Mouse (Mus musculus) forebrain, postnatal 0 days (tissue): ENCODE results near the gene Slc38a1. TPM values are rescaled to one million over a fixed set of nuclear protein-coding genes. Genes with fewer than 3 reads are reported as not detected.

Experiments
- ATAC-seq: fragments of 200-750 bp; cut with Nextera tagmentation; 2 replicates; pipeline ENCODE4 v1.8.0; 2017; ENCODE audit warnings: mild to moderate bottlenecking, moderate library complexity
- DNase-seq: peaks from one replicate; pipeline ENCODE4 v3.0.0-alpha.2; 2015
- H3K27ac ChIP-seq: fragments of 300-500 bp; sonication (generic); 2 replicates; pipeline ENCODE4 v1.5.1; 2014; ENCODE audit warnings: low read depth, mild to moderate bottlenecking, antibody characterized with exemption, low read length, moderate library complexity, mixed read lengths
- H3K27me3 ChIP-seq: fragments of 300-500 bp; sonication (generic); 2 replicates; pipeline ENCODE4 v1.6.1; 2014; ENCODE audit warnings: mild to moderate bottlenecking, low read length, mixed read lengths; ENCODE audit not compliant: insufficient read depth
- H3K36me3 ChIP-seq: fragments of 300-500 bp; sonication (generic); 2 replicates; pipeline ENCODE4 v1.6.1; 2014; ENCODE audit warnings: mild to moderate bottlenecking, moderate library complexity; ENCODE audit not compliant: insufficient read depth
- H3K4me1 ChIP-seq: fragments of 300-500 bp; sonication (generic); 2 replicates; pipeline ENCODE4 v1.6.1; 2014; ENCODE audit warnings: antibody characterized with exemption; ENCODE audit not compliant: insufficient read depth
- H3K4me2 ChIP-seq: fragments of 300-500 bp; sonication (generic); 2 replicates; pipeline ENCODE4 v1.6.1; 2014; ENCODE audit warnings: low read depth, mild to moderate bottlenecking, moderate library complexity
- H3K4me3 ChIP-seq: fragments of 300-500 bp; sonication (generic); 2 replicates; pipeline ENCODE4 v1.5.1; 2014; ENCODE audit warnings: low read depth, low read length, mixed read lengths
- H3K9ac ChIP-seq: fragments of 300-500 bp; sonication (generic); 2 replicates; pipeline ENCODE4 v1.6.1; 2014; ENCODE audit warnings: mild to moderate bottlenecking
- H3K9me3 ChIP-seq: fragments of 300-500 bp; sonication (generic); 2 replicates; pipeline ENCODE4 v1.6.1; 2016; ENCODE audit warnings: low read length
- CTCF ChIP-seq: sonication (generic); IDR thresholded peaks from 2 replicates; pipeline ENCODE4 v1.5.1; 2016; ENCODE audit warnings: antibody characterized with exemption, control low read depth, low read depth
- WGBS: fragments of 180-500 bp; shearing (Covaris S2); extraction: QIAGEN DNeasy Blood & Tissue Kit; methylation state at CpG from one replicate; pipeline ENCODE4 v1.1.7; 2014; 5-methylcytosine and 5-hydroxymethylcytosine counted together
- polyA plus RNA-seq: library from polyadenylated mRNA; unstranded; fragments of >200 nt; fragmentation: Nextera tagmentation; extraction: Ambion mirVana; gene quantifications from 2 replicates; pipeline ENCODE4 v1.2.1, GENCODE M21; 2015
- total RNA-seq: library from RNA; depleted of rRNA; stranded (reverse); fragments of >200 nt; gene quantifications from 2 replicates; pipeline ENCODE4 v1.2.3, GENCODE M21; 2014

Gene Slc38a1
- total and polyA plus RNA-seq, 2 experiments from 2014 or later, result 73.3 to 90.2 TPM

DNA sequence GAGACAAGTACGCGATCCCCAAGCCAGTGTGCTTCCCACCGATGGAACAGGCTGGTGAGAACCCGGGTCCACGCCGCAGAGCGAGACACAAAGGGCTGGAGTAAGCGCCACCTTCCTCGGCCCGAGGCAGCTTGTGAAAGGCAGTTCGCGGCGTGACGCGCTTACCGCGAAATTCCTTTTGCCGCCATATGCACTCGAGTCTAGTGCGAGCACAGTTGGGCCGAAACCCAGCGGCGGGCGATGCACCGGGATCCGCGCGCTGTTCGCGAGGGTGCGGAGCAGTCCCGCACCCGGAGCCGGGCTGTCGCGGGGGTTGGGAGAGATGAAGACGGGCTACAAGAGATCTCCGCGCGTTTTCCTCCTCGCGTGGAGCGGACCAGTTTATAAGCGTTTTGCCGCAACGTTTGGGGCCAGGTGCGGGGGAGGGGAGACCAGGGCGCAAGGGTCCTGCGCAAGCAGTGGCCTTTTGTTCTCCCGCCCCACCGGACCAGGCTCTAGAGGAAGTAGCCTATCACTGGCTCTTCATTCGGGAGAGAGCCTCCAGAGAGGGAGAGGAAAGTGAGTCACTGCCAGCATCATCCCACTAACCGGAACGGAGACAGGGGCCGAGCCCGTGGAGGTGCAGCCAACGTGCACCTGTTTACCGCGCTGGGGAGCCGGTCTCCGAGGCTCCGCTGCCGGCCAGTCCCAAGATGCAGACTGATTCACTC, 1.4 kb downstream of the Slc38a1 start:
- no peaks in the 10 kb centered on the region for H3K36me3 ChIP-seq
- peak overlapping the region; percentile 100 for H3K27ac ChIP-seq
- WGBS, result under 1% methylated on average over 60 of the region's 63 CpGs
- H3K4me3 ChIP-seq, result peak overlapping the region; percentile 82
- no peak for TF ChIP-seq CTCF
- peak; percentile 49 for ATAC-seq
- peak overlapping the region; percentile 95 for H3K4me2 ChIP-seq
- H3K9ac ChIP-seq, result peak overlapping the region; percentile 99
- H3K27me3 ChIP-seq, result no peaks in the 10 kb centered on the region
- DNase-seq, result peak; percentile 83
- peaks cover 4% of the 10 kb centered on the region; the same call in 1 of the 2 replicates for H3K4me1 ChIP-seq
- H3K9me3 ChIP-seq, result no peaks in the 10 kb centered on the region

DNA sequence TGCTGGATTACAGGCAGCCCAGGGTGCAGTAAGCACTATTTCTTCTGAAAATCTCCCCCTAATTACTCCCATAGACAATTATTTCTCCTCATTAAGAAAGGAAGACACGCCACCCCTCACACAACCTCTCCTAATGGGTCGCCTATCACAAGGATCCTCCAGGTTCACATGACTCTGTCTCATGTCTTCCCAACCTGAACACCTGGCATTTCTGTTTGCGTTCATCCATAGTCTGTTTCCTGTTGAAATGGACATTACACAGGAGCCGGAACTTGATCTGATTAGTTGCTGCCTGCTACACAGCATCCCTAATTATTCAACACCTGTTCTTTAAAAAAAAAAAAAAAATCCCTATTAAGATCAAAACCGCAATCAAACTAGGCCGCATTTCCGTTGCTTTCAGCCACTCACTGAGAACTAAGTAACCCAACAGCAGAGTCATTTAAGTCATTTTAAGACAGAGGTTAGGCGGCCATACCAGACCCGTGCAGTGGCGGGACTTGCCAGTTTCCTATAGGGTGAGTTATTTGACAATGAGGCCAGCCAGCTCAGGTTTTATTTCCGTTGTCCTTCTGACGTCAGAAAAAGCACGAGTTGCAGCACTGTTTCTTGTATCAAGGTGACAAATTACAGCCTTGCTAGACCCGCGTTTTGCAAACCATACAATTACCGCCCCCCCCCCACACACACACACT, 2.3 kb downstream of the Slc38a1 start:
- no peaks in the 10 kb centered on the region for H3K27me3 ChIP-seq
- H3K27ac ChIP-seq, result peak overlapping the region; percentile 100
- H3K4me2 ChIP-seq, result peak overlapping the region; percentile 95
- 0 out of 2 replicates have a peak, but pooled peaks cover 2% of the 10 kb centered on the region for H3K36me3 ChIP-seq
- no peak for TF ChIP-seq CTCF
- peaks cover 4% of the 10 kb centered on the region; the same call in 1 of the 2 replicates for H3K4me1 ChIP-seq
- ATAC-seq (no peak), DNase-seq (no peak)
- H3K9ac ChIP-seq, result peak overlapping the region; percentile 99
- WGBS, result 4% methylated on average over 16 of the region's 16 CpGs
- no peaks in the 10 kb centered on the region for H3K9me3 ChIP-seq
- peak overlapping the region; percentile 82 for H3K4me3 ChIP-seq

DNA sequence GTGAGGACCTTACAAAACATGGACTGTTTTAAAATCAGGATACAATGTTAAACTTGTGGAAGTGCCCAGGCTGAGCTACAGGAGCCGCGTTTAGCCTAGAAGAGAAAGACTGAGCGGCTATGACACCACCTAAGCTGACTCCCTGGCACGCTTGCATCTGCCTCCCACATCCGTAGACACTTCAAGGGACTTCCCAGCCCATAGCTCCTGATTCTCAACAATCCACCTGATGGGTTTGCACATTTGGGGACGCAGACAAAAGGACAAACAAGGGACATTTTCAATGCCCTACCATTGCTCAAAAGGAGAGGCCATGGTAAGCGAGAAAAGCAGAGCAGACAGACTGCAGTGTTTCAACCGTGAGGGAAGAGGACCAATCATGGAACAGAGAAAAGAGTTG, 3.1 kb downstream of the Slc38a1 start:
- no peaks in the 10 kb centered on the region for H3K9me3 ChIP-seq
- H3K4me1 ChIP-seq, result peaks cover 4% of the 10 kb centered on the region; the same call in 1 of the 2 replicates
- WGBS, result 39% methylated on average over 8 of the region's 8 CpGs
- H3K9ac ChIP-seq, result peak overlapping the region; percentile 99; the same call in 1 of the 2 replicates
- H3K4me2 ChIP-seq, result peak overlapping the region; percentile 95
- DNase-seq (no peak), ATAC-seq (no peak)
- no peak overlapping the region for H3K27ac ChIP-seq
- no peak for TF ChIP-seq CTCF
- H3K27me3 ChIP-seq, result no peaks in the 10 kb centered on the region
- H3K36me3 ChIP-seq, result peaks cover 9% of the 10 kb centered on the region; the same call in 1 of the 2 replicates
- peak overlapping the region; percentile 82 for H3K4me3 ChIP-seq

DNA sequence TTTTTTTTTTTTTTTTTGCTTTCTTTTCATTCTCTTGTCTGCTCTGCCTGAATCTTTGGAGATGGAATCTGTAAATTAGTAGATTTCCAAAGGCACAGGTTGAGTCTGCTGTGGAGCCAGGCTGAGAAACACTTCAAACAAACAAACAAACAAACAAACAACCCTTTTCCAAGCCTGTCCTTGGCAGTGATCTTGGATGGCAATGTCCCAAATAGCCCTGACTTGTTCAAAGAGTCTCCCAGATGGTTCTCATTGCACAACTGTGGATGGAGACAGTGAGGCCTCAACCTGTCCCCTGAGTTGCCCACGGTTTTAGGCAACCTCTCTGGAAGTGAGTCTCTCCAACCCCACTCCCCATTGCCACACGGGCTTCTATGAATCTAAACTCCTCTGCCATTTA, 4.1 kb downstream of the Slc38a1 start:
- no peaks in the 10 kb centered on the region for H3K9me3 ChIP-seq
- no peak for DNase-seq
- peak overlapping the region; percentile 95 for H3K4me2 ChIP-seq
- H3K36me3 ChIP-seq, result peaks cover 14% of the 10 kb centered on the region
- H3K9ac ChIP-seq, result 0 out of 2 replicates have a peak overlapping the region, but pooled peaks have one; percentile 11
- WGBS, result 39% methylated on average over 2 of the region's 2 CpGs
- no peak overlapping the region for H3K27ac ChIP-seq
- peak overlapping the region; percentile 8; the same call in 1 of the 2 replicates for H3K4me3 ChIP-seq
- H3K27me3 ChIP-seq, result no peaks in the 10 kb centered on the region
- TF ChIP-seq CTCF, result no peak
- ATAC-seq, result no peak
- H3K4me1 ChIP-seq, result peaks cover 2% of the 10 kb centered on the region; the same call in 1 of the 2 replicates

DNA sequence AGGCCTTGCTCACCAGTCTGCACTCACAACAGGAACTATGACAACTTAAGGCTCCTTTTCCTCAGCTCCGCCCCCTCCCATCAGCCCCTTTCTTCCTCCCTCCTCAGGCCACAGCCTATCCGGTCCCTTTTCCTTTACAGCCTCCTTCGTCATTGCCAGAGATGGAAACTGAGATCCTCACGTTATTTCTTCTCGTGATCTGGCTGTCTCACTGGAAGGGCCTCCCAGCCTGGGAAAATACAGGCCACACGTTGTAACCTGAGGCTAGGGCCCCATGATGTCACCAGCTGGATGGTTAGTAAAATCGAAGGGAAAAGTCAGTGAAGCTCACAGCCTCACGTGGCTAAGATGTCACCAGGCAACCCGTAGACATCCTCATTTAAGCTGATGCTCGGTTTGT, 4.5 kb downstream of the Slc38a1 start:
- 61% methylated on average over 10 of the region's 10 CpGs for WGBS
- H3K27ac ChIP-seq, result no peak overlapping the region
- peaks cover 15% of the 10 kb centered on the region for H3K36me3 ChIP-seq
- H3K4me2 ChIP-seq, result peak overlapping the region; percentile 1; the same call in 1 of the 2 replicates
- DNase-seq (no peak), ATAC-seq (no peak)
- H3K4me3 ChIP-seq, result no peak overlapping the region
- H3K27me3 ChIP-seq, result no peaks in the 10 kb centered on the region
- TF ChIP-seq CTCF, result no peak
- no peak overlapping the region for H3K9ac ChIP-seq
- no peaks in the 10 kb centered on the region for H3K9me3 ChIP-seq
- no peaks in the 10 kb centered on the region for H3K4me1 ChIP-seq

DNA sequence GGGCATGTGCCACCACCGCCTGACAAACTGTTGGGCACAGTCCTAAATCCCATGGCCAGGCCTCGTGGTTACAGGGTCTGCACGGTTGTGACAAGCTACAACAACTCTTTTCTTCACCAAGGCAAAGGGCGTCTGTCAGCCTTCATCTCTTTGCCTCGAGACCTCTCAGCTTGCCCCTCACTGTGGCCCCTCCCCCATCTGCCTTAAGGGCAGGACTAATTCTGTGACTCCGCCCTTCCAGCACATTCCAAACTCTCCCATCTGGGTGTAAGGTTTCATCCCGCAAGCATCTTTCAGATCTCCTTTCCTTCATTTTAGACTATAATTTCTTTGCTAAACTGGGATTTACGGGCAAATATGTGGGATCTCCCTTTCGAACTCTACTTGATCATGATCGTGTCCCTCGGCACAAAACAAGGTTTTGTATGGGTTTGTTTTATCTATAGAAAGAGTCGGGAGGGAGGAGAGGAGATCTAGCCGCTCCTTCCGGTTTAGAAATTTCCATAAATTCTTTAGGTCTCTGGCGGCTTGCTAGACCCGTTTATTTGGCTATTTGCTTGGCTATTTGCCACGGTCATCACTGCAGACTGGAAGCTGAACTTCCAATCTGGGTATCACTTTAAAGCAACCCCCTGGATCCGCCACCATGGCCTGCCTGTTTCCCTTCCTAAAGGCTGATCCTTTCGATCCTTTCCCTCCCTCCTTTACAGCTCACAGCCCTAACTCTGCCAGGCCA, 7.9 kb downstream of the Slc38a1 start:
- H3K4me1 ChIP-seq, result no peaks in the 10 kb centered on the region
- 93% methylated on average over 19 of the region's 19 CpGs for WGBS
- no peak for ATAC-seq
- no peak for TF ChIP-seq CTCF
- peaks cover 15% of the 10 kb centered on the region for H3K36me3 ChIP-seq
- no peak for DNase-seq
- H3K27ac ChIP-seq, result no peak overlapping the region
- H3K27me3 ChIP-seq, result no peaks in the 10 kb centered on the region
- no peak overlapping the region for H3K9ac ChIP-seq
- no peak overlapping the region for H3K4me3 ChIP-seq
- H3K9me3 ChIP-seq, result no peaks in the 10 kb centered on the region
- H3K4me2 ChIP-seq, result no peak overlapping the region
